Mouse (Mus musculus) Muller cell, postnatal 12 days (primary cell): ENCODE data around the gene Mfap1a.
"Not testable (repeated sequence)": the region's sequence is repeated elsewhere in the genome, so short reads cannot be mapped to it uniquely, and the experiment has no call there.

ENCODE experiments used
- DNase-seq: peaks from one replicate; pipeline ENCODE4 v3.0.0-alpha.2; 2015; ENCODE audit errors: inconsistent ontology term

The Mfap1a gene

GRCm38 (mm10) chr2:121475306-121475705, 31.2 kb downstream of the Mfap1a start:
- DNase-seq: not testable (repeated sequence)

- DNase-seq: no peak
Measured at GRCm38 (mm10) chr2:121474180-121474535, 32.3 kb downstream of the Mfap1a start.

DNA sequence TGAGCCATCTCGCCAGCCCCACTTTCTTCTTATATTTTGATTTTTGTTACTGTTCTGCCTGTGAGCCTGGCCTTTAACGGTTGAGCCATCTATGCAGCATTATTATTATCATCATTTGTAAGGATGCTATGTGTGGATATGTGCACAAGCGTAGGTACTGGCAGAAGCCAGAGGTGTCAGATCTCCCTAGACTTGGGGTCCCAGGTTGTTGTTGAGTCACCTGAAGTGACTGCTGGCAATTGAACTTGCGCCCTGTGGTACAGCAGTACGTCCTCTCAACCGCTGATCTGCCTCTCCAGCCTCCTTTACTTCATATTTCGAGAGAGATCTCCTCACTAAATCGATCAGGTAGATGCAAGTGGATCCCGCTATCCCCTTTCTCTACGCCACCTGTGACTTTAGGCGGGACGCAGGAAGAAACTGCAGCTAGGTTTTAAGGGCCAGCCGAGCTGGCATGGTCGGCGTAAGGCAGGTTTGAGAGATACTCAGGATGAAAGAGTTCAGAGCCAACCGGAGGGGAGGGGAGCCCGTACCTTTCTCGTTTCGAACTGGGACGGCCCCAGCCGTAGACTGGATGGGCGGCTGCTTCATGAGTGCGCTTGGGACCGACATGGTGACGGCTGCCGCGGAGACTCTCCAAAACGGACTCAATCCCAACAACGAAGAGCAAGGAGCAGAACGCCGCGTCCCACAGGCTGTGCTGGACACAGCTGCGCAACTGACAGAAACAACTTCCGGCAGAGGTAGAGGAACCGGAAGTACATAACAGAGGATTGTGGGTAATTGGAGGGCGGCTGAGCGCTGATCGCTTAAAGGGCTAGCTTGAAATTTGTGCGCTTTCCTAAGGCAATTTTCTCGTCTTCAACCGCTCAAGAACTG, 32.9 kb downstream of the Mfap1a start, which contains the start of gene Mfap1b:
Gene Mfap1b (minus strand): TSS at position 767 of the 879 bp plus-strand sequence.
- peak; percentile 67 for DNase-seq

DNA sequence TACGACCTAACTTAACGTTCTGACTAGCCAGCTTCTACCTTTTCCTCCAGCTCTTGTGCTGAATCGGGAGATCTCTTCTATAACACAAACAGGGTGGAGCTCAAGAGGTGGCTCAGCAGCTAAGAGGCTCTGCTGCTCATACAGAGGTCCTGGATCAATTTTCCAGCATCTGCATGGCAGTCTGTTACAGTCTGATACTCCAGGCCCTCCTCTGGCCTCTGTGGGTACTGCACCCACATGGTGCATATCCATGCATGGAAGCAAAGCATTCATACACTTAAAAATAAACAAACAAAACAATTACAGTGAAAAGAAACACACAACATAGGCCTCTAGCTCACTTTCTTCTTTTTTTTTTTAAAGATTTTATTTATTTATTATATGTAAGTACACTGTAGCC, 33.7 kb downstream of the Mfap1a start:
- not testable (repeated sequence) for DNase-seq

DNA sequence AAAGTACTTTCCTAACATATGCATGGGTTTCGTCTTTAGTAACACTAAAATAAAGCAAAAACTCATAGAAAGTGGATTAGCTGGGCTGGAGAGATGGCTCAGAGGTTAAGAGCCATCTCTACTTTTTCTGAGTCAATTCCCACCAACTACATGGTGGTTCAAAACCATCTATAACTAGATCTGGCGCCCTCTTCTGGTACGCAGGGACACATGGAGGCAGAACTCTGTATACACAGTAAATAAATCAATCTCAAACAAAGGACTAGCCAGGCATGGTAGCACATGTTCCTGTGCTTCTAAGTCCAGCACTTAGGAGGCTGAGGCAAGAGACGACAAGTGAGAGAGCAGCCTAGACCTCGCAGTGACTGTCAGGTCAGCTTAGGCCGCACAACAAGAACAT, 37.5 kb downstream of the Mfap1a start:
- not testable (repeated sequence) for DNase-seq

DNA sequence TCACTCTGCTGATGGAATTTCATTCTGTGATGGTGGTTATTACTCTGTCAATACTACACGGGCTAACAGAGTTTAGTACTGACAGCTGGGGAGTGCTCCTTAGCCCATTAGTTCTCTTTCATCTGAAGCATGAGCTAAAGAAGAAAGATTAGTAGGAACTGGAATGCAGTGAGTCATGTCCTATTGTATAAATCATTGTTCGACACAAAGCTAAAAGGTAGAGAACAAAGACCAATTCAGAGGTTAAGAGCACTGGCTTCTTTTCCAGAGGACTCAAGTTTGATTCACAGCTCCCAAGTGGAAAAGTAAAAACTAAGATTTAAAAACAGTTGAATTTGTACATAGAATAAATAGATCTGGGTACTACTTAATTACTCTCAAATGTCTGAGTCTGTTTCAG, 46.4 kb downstream of the Mfap1a start:
- peak; percentile 57 for DNase-seq

- DNase-seq: peak; percentile 83
Measured at GRCm38 (mm10) chr2:121456692-121457642, 49.5 kb downstream of the Mfap1a start, which contains the start of gene Serinc4. Serinc4 (minus strand) TSS chr2:121456781.

DNA sequence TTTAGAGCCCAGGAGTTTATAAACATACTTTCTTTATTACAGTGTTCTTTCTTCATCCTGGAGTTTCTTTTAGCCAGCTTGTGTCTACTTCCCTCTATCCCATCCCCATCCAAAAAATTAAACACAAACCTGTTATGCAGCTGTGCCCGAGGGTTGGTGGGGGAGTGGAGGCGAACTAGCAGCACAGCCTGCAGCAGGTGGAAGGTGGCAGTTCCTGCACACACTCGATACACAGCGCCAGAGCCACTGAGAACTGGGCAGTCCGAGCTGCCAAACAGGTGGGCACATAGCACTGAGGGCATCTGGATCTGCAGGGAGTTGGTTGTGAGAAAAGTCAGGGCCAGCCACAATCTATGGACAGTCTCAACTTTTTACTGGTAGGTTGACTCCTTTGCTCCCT, 50.9 kb downstream of the Mfap1a start:
- DNase-seq: no peak

GRCm38 (mm10) chr2:121453917-121454316, 52.5 kb downstream of the Mfap1a start:
- DNase-seq: no peak

GRCm38 (mm10) chr2:121452990-121453389, 53.5 kb downstream of the Mfap1a start, which contains the start of gene Hypk:
Hypk (plus strand) TSS chr2:121453290.
- no peak for DNase-seq

DNA sequence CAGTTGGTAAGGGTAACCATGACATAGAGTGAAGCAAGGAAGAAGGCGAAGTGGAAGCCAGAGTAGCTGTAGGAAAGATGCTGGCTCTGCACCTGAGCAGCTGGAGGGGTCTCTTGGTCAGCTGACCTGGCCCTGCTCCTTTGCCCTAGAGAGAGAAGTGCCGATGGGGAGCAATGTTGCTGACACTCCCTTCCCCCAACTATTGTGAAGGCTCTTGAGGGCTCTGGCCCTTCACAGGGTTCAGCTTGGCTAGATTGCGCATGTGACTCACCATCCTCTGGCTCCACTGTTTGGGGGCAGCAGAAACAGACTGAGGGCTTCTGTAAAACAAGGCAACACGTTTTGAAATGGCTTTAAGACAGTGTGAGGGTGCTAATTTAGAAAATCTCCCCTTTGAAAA, 54.1 kb downstream of the Mfap1a start:
- no peak for DNase-seq

- peak; percentile 31 for DNase-seq
Measured at GRCm38 (mm10) chr2:121450093-121450492, 56.4 kb downstream of the Mfap1a start.

- DNase-seq: no peak
Measured at GRCm38 (mm10) chr2:121449545-121450011, 56.9 kb downstream of the Mfap1a start.

- DNase-seq: peak; percentile 100
Measured at GRCm38 (mm10) chr2:121448739-121449535, 57.5 kb downstream of the Mfap1a start, which contains the start of gene Serf2. Serf2 (plus strand) TSS chr2:121449195.

DNA sequence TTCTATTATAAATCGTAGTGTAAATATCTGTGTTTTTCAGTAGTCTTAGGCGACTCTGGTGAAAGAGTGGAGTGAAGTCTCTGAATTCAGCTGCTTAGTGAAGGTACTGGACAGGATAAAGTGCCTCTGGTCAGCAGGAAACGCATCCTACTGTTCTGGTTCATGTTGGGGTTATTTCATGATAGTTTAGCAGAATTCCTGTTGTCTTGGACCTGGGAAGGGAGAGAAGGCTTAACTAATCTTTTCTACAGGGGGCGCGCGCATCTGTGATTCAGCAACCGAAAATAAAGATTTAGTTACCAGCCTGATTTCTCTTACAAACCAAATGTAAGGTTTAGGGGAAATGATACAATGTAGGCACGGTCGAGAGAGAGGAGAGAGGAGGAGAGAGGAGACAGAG, 58.3 kb downstream of the Mfap1a start:
- DNase-seq: peak; percentile 68

DNA sequence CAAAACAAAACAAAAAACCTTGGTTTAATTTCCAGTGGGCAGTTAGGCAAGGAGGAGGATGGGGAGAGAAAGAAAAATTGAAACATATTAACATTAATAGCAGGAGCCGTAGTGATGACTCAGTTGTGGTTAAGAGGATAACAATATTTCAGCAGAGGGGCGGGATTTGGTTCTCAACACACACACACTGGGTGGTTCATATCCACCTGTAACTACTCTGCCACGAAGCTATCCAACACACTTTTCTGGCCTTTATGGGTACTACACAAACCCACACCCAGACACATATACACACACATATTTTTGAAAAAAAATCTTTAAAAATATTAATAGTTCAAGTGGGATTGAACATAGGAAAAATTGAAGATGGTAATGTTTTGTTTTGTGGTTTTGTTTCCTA, 59.5 kb downstream of the Mfap1a start:
- no peak for DNase-seq

GRCm38 (mm10) chr2:121446506-121446905, 60.0 kb downstream of the Mfap1a start:
- DNase-seq: no peak

DNA sequence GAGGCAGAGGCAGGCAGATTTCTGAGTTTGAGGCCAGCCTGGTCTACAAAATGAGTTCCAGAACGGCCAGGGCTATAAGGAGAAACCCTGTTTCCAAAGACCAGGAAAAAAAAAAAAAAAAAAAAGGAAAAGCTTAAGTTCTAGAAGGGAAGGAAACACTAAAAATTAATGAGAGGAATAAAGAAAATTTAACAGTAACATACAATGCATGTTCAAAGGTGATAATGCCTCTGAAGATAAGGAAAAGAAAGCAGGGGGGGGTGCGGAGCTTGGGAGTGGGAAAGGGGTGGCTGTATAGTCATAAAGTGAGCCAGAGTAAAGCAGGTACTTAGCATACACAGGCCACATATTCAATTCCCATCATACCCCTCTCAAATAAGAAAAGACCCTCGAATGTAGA, 61.3 kb downstream of the Mfap1a start:
- no peak for DNase-seq

- no peak for DNase-seq
Measured at GRCm38 (mm10) chr2:121444178-121444577, 62.3 kb downstream of the Mfap1a start, which contains the start of gene Ell3. Ell3 (minus strand) TSS chr2:121444278.

- no peak for DNase-seq
Measured at GRCm38 (mm10) chr2:121443068-121443349, 63.5 kb downstream of the Mfap1a start.
